Mouse (Mus musculus): ENCODE data around the gene Iqschfp. TPM values are rescaled to one million over a fixed set of nuclear protein-coding genes. Genes with fewer than 3 reads are reported as not detected.

Gene Iqschfp
- polyA plus RNA-seq, 1 experiment, result 10.6 TPM

GRCm38 (mm10) chr3:67902517-67902916 is 10.5 kb downstream of the Iqschfp start:
- no peaks in the 10 kb centered on the region for H3K4me1 ChIP-seq (ENCODE audit: control insufficient read depth, insufficient read depth, low read length)
- no peak overlapping the region for H3K4me3 ChIP-seq (ENCODE audit: insufficient read depth, low read length)
- no peak overlapping the region for H3K27ac ChIP-seq (ENCODE audit: insufficient read depth, low read length)
- no peak for TF ChIP-seq CTCF (IDR thresholded peaks at IDR 0.05; ENCODE audit: extremely low read depth, insufficient read depth, low read length)
- no peak for TF ChIP-seq POLR2A (IDR thresholded peaks at IDR 0.05; ENCODE audit: extremely low read depth, insufficient read depth, low read length)

DNA sequence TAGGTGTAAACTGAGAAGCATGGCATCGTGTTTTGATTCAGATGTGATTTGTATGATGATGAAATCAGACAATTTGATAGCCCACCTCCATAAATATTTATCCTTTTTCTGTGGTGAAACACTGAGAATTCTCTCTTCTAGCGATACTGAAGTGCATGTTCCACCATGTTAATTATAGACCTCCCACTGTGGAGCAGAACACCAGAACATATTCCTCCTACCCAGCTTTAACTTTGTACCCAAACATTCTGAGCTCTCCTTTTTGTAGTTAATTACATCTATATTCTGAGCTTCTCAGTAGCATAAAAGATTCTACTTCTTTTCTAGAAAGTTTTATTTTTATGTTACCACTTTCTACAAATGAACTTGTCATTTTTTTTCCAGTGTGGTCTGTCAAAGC is 16.6 kb downstream of the Iqschfp start:
- Histone ChIP-seq H3K4me1 (ENCODE audit: control insufficient read depth, insufficient read depth, low read length) (no peaks in the 10 kb centered on the region), H3K4me3 (ENCODE audit: insufficient read depth, low read length) (no peak overlapping the region), H3K27ac (ENCODE audit: insufficient read depth, low read length) (no peak overlapping the region)
- TF ChIP-seq POLR2A (IDR thresholded peaks at IDR 0.05; ENCODE audit: extremely low read depth, insufficient read depth, low read length) (no peak), CTCF (IDR thresholded peaks at IDR 0.05; ENCODE audit: extremely low read depth, insufficient read depth, low read length) (no peak)

GRCm38 (mm10) chr3:67918098-67918497 is 26.1 kb downstream of the Iqschfp start:
- H3K4me3 ChIP-seq (ENCODE audit: insufficient read depth, low read length), result no peak overlapping the region
- H3K4me1 ChIP-seq (ENCODE audit: control insufficient read depth, insufficient read depth, low read length), result no peaks in the 10 kb centered on the region
- no peak overlapping the region for H3K27ac ChIP-seq (ENCODE audit: insufficient read depth, low read length)
- no peak for TF ChIP-seq CTCF (IDR thresholded peaks at IDR 0.05; ENCODE audit: extremely low read depth, insufficient read depth, low read length)
- no peak for TF ChIP-seq POLR2A (IDR thresholded peaks at IDR 0.05; ENCODE audit: extremely low read depth, insufficient read depth, low read length)

DNA sequence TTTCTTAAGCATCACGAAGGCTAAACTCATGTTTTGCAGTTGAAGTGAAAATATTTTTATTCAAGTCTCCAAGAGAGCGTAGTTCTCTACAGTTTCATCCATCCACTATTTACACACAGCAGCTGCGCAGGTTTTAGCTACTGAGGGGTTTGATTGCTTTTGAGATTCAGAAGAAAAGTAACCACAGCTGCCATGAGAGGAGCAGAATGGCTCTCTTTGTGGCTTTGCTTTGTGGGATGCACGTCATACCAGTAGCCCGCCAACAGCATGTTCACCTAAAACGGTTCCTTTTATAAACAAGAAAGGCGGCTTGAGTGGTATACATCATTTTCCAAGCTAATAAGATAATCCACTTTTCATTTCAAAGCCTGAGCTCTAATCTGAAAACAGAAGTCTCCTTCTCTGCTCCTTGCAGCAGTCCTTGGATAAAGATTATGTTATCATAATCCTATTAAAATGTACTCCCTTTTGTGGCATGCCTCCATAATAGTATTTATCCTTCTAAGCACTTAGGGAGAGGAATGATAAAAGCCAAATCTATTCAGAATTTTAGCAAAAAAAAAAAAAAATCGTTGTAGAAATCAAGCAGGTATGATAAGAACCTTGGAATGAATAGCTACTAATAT is 26.7 kb downstream of the Iqschfp start:
- no peak overlapping the region for H3K27ac ChIP-seq (ENCODE audit: insufficient read depth, low read length)
- H3K4me3 ChIP-seq (ENCODE audit: insufficient read depth, low read length), result no peak overlapping the region
- no peak for TF ChIP-seq POLR2A (IDR thresholded peaks at IDR 0.05; ENCODE audit: extremely low read depth, insufficient read depth, low read length)
- no peak for TF ChIP-seq CTCF (IDR thresholded peaks at IDR 0.05; ENCODE audit: extremely low read depth, insufficient read depth, low read length)
- H3K4me1 ChIP-seq (ENCODE audit: control insufficient read depth, insufficient read depth, low read length), result no peaks in the 10 kb centered on the region

GRCm38 (mm10) chr3:67923095-67923494 is 31.1 kb downstream of the Iqschfp start:
- TF ChIP-seq CTCF (IDR thresholded peaks at IDR 0.05; ENCODE audit: extremely low read depth, insufficient read depth, low read length), result no peak
- no peak overlapping the region for H3K27ac ChIP-seq (ENCODE audit: insufficient read depth, low read length)
- H3K4me3 ChIP-seq (ENCODE audit: insufficient read depth, low read length), result no peak overlapping the region
- H3K4me1 ChIP-seq (ENCODE audit: control insufficient read depth, insufficient read depth, low read length), result peaks cover 1% of the 10 kb centered on the region; the same call in 1 of the 2 replicates

DNA sequence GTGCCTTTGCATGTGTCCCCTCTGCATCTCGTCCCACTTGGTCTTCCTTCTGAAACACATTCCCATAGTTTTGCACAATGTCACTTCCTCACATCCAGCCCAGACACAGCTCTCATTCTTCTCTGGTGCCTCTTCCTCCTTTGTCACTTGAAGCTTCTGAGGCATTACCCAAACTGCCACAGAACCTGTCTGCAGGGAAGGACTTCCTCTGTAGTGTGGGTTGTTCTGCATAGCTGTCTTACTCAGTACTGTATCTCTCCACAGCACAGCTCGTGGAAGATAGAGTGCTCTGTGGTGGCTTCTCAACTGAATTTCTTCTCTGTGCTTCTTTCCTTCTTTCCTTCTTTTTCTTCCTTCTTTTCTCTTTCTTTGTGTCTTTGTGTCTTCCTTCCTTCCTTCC is 33.4 kb downstream of the Iqschfp start:
- Histone ChIP-seq H3K4me3 (ENCODE audit: insufficient read depth, low read length) (no peak overlapping the region), H3K27ac (ENCODE audit: insufficient read depth, low read length) (no peak overlapping the region), H3K4me1 (ENCODE audit: control insufficient read depth, insufficient read depth, low read length) (peaks cover 1% of the 10 kb centered on the region; the same call in 1 of the 2 replicates)
- no peak for TF ChIP-seq CTCF (IDR thresholded peaks at IDR 0.05; ENCODE audit: extremely low read depth, insufficient read depth, low read length)
- no peak for TF ChIP-seq POLR2A (IDR thresholded peaks at IDR 0.05; ENCODE audit: extremely low read depth, insufficient read depth, low read length)

DNA sequence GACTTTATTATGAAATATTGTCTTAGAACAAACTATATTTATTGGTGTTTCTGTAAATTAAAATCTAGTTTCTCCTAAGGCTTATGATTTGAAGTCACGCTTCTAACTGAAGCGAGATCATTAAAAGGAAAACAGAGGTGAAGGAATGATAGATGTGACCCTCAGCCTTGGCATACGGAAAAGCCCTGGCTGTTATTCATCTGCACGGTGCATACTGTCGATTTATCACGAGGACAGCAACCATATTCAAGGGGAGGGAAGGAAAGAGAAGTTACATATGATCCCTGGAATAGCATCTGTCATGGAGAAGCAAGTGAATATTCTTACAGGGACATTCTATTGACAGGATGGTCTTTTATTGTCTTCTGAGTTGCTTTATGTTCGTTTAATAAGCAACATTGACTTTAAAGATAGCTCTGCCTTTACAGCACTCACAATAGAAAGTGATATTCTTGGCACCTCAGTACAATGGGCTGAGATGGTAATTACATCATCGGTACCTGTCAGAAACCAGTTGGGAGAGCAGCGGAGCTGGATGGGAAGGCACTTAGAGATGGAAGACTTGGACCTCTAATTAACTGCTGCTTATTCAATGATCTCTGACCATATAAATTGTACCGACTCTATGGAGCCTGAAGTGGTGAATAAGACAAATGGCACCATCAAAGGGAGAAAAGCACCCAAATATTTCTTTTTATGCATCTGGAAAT is 38.5 kb downstream of the Iqschfp start:
- H3K4me1 ChIP-seq (ENCODE audit: control insufficient read depth, insufficient read depth, low read length), result no peaks in the 10 kb centered on the region; the same call in 1 of the 2 replicates
- no peak overlapping the region for H3K27ac ChIP-seq (ENCODE audit: insufficient read depth, low read length)
- TF ChIP-seq CTCF (IDR thresholded peaks at IDR 0.05; ENCODE audit: extremely low read depth, insufficient read depth, low read length), result no peak
- no peak overlapping the region for H3K4me3 ChIP-seq (ENCODE audit: insufficient read depth, low read length)

GRCm38 (mm10) chr3:67931181-67931580 is 39.1 kb downstream of the Iqschfp start:
- no peak overlapping the region for H3K27ac ChIP-seq (ENCODE audit: insufficient read depth, low read length)
- no peaks in the 10 kb centered on the region; the same call in 1 of the 2 replicates for H3K4me1 ChIP-seq (ENCODE audit: control insufficient read depth, insufficient read depth, low read length)
- no peak overlapping the region for H3K4me3 ChIP-seq (ENCODE audit: insufficient read depth, low read length)
- TF ChIP-seq POLR2A (IDR thresholded peaks at IDR 0.05; ENCODE audit: extremely low read depth, insufficient read depth, low read length), result no peak
- no peak for TF ChIP-seq CTCF (IDR thresholded peaks at IDR 0.05; ENCODE audit: extremely low read depth, insufficient read depth, low read length)

GRCm38 (mm10) chr3:67931914-67932313 is 39.9 kb downstream of the Iqschfp start:
- no peaks in the 10 kb centered on the region; the same call in 1 of the 2 replicates for H3K4me1 ChIP-seq (ENCODE audit: control insufficient read depth, insufficient read depth, low read length)
- no peak for TF ChIP-seq POLR2A (IDR thresholded peaks at IDR 0.05; ENCODE audit: extremely low read depth, insufficient read depth, low read length)
- no peak for TF ChIP-seq CTCF (IDR thresholded peaks at IDR 0.05; ENCODE audit: extremely low read depth, insufficient read depth, low read length)
- no peak overlapping the region for H3K4me3 ChIP-seq (ENCODE audit: insufficient read depth, low read length)
- no peak overlapping the region for H3K27ac ChIP-seq (ENCODE audit: insufficient read depth, low read length)

GRCm38 (mm10) chr3:67935829-67936228 is 43.8 kb downstream of the Iqschfp start:
- Histone ChIP-seq H3K27ac (ENCODE audit: insufficient read depth, low read length) (no peak overlapping the region), H3K4me3 (ENCODE audit: insufficient read depth, low read length) (no peak overlapping the region), H3K4me1 (ENCODE audit: control insufficient read depth, insufficient read depth, low read length) (no peaks in the 10 kb centered on the region; the same call in 1 of the 2 replicates)
- TF ChIP-seq CTCF (IDR thresholded peaks at IDR 0.05; ENCODE audit: extremely low read depth, insufficient read depth, low read length), result no peak

Data from cortical plate, adult 2 months (tissue).